Mouse (Mus musculus): Measurements from ENCODE around the gene Kcnq1.

DNA sequence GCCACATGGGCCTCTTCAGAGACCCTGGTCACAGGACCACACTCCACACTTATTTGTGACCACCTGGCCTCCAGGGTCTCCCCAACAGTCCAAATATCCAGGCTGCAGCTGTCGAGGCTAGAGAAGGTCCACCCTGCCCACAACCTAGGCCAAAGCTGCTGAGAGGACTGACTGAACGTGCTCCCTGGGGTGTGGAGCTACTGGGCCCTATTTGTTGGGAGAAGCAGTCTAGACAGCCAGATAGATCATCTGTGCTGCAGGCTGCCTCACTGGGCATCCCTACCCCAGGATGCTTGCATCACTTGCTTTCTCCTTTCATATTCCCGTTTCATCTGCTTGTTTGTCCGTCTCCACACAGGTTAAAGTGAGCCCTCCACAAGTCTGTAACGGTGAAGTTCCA lies 356.4 kb downstream of the Kcnq1 start:
- TF ChIP-seq CTCF (IDR thresholded peaks at IDR 0.05; ENCODE audit: extremely low read depth, insufficient read depth, low read length) (no peak), POLR2A (IDR thresholded peaks at IDR 0.05; ENCODE audit: extremely low read depth, insufficient read depth, low read length) (no peak)
